Mouse (Mus musculus): Measurements from ENCODE around the gene Hmcn1.

GRCm38 (mm10) chr1:150537410-150538128 lies 455.7 kb downstream of the Hmcn1 start:
- TF ChIP-seq CTCF (IDR thresholded peaks at IDR 0.05) (no peak), EP300 (IDR thresholded peaks at IDR 0.05; ENCODE audit: insufficient read depth, low read depth, low read length) (no peak)

Data from heart, adult 2 months (tissue).